Mouse (Mus musculus) embryonic facial prominence, embryonic 11.5 days (tissue): ENCODE results near the gene Syt3. TPM values are rescaled to one million over a fixed set of nuclear protein-coding genes. Genes with fewer than 3 reads are reported as not detected.

Source experiments
- ATAC-seq: fragments of 200-750 bp; cut with Nextera tagmentation; replicated peaks from 2 replicates; pipeline ENCODE4 v1.8.0; 2017; ENCODE audit warnings: low read depth; ENCODE audit not compliant: insufficient number of reproducible peaks, low FRiP score, low TSS enrichment
- DNase-seq: peaks from one replicate; pipeline ENCODE4 v3.0.0-alpha.2; 2015; ENCODE audit warnings: low spot score
- H3K27ac ChIP-seq: fragments of 300-500 bp; sonication (generic); replicated peaks from 2 replicates; pipeline ENCODE4 v1.5.1; 2014; ENCODE audit warnings: mild to moderate bottlenecking, low read depth, low read length, control low read depth
- H3K27me3 ChIP-seq: fragments of 300-500 bp; sonication (generic); 2 replicates; pipeline ENCODE4 v1.6.1; 2014; ENCODE audit warnings: mild to moderate bottlenecking, low read length, moderate library complexity, mixed read lengths; ENCODE audit not compliant: control insufficient read depth, insufficient read depth
- H3K36me3 ChIP-seq: fragments of 300-500 bp; sonication (generic); replicated peaks from 2 replicates; pipeline ENCODE4 v1.6.1; 2014; ENCODE audit warnings: low read depth, mild to moderate bottlenecking, low read length, moderate library complexity, mixed read lengths; ENCODE audit not compliant: control insufficient read depth, insufficient read depth
- H3K4me1 ChIP-seq: fragments of 300-500 bp; sonication (generic); 2 replicates; pipeline ENCODE4 v1.6.1; 2014; ENCODE audit warnings: low read length, mixed read lengths; ENCODE audit not compliant: control insufficient read depth, insufficient read depth
- H3K4me2 ChIP-seq: fragments of 300-500 bp; sonication (generic); 2 replicates; pipeline ENCODE4 v1.6.1; 2014; ENCODE audit warnings: low read depth, mild to moderate bottlenecking, control low read depth, low read length, moderate library complexity
- H3K4me3 ChIP-seq: fragments of 300-500 bp; sonication (generic); 2 replicates; pipeline ENCODE4 v1.5.1; 2014; ENCODE audit warnings: low read depth, low read length, control low read depth
- H3K9ac ChIP-seq: fragments of 300-500 bp; sonication (generic); replicated peaks from 2 replicates; pipeline ENCODE4 v1.6.1; 2014; ENCODE audit warnings: mild to moderate bottlenecking, control low read depth, low read length
- H3K9me3 ChIP-seq: fragments of 300-500 bp; sonication (generic); replicated peaks from 2 replicates; pipeline ENCODE4 v1.6.1; 2016; ENCODE audit warnings: mild to moderate bottlenecking, low read length, inconsistent platforms, mixed read lengths; ENCODE audit not compliant: control insufficient read depth
- WGBS: fragments of 180-500 bp; shearing (Covaris S2); extraction: QIAGEN DNeasy Blood & Tissue Kit; methylation state at CpG from one replicate; pipeline ENCODE4 v1.1.7; 2014; 5-methylcytosine and 5-hydroxymethylcytosine counted together
- polyA plus RNA-seq: library from polyadenylated mRNA; unstranded; fragments of >200 nt; fragmentation: Nextera tagmentation; extraction: Ambion mirVana; gene quantifications from 2 replicates; pipeline ENCODE4 v1.2.1, GENCODE M21; 2014

Syt3 gene
- polyA plus RNA-seq, 1 experiment from 2014 or later: 1.4 TPM

DNA sequence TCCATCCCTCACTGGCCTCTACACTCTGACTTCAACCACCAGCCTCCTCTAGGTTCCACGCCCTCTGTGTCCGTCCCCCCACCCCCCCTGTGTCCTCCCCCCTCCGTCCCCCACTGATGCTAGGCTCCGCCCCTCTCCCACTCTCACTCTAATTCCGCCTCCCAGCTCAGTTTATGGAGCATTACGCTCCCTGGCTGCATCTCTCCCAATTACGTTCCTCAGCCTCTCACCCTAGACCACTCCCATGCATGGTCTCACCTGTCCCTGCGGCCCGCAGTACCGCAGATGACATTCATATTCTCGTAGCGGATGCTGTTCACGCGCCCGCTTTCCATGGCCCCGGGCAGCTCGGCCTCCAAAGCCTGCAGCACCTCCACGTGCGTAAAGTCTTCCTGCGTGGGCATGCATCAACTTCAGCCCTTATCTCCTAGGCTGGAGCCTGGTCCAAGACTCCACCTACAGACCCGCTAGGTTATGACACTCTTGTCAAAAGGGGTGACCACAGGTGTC is 23.1 kb upstream of the Syt3 start:
- Histone ChIP-seq H3K27ac (no peak overlapping the region), H3K36me3 (no peaks in the 10 kb centered on the region), H3K9ac (peak overlapping the region; percentile 32; the same call in 1 of the 2 replicates), H3K4me3 (peak overlapping the region; percentile 39; the same call in 1 of the 2 replicates), H3K27me3 (peaks cover 43% of the 10 kb centered on the region), H3K4me1 (peaks cover 6% of the 10 kb centered on the region; the same call in 1 of the 2 replicates), H3K9me3 (no peaks in the 10 kb centered on the region), H3K4me2 (peak overlapping the region; percentile 76)
- ATAC-seq (peak; percentile 1; the same call in 1 of the 2 replicates), DNase-seq (no peak)
- WGBS: 10% methylated on average over 21 of the region's 21 CpGs

DNA sequence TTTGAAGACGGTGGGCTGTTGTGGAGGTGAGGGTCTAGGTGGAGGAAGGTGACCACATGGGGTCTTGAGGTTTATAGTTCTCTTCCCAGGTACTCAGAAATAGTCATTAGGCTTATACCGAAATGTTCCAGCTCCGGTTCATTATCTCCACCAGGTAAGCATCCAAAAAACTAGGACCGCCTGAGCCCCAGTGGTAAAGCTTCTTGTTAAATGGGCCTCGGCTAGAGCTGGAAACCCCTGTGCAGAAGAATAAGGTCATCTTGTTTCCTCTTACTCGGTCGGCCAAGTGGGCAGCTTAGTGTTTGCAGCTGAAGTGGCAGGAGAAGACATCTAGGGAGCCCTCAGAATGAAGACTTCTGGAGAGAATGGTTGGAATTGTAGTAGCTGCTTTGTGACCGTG is 11.2 kb upstream of the Syt3 start:
- 91% methylated on average over 8 of the region's 8 CpGs for WGBS
- H3K4me3 ChIP-seq: no peak overlapping the region
- H3K9me3 ChIP-seq: no peaks in the 10 kb centered on the region
- DNase-seq: no peak
- H3K27me3 ChIP-seq: no peaks in the 10 kb centered on the region
- H3K4me2 ChIP-seq: no peak overlapping the region
- H3K27ac ChIP-seq: no peak overlapping the region
- H3K4me1 ChIP-seq: no peaks in the 10 kb centered on the region
- no peak overlapping the region for H3K9ac ChIP-seq
- no peak for ATAC-seq
- H3K36me3 ChIP-seq: no peaks in the 10 kb centered on the region

DNA sequence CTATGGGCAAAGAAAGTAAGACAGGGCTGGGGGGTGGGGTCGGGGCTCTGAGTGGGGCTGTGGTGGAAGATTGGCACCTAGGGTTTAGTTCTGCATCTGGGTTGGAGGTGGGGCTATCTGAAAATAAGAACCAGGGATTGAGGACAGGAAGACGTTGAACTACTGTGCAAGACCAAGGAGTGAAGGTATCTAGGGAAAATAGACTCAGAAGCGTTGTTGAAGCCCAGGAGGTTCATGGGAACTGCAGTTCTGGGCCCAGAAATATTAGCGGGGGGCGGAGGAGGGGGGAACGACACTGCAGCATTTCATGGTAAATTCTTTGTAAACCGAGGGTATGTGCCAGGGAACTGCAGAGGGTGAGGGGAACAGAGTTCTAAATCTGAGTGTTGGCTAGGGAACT is 10.4 kb upstream of the Syt3 start:
- Histone ChIP-seq H3K27ac (no peak overlapping the region), H3K4me1 (no peaks in the 10 kb centered on the region), H3K9me3 (no peaks in the 10 kb centered on the region), H3K4me2 (peak overlapping the region; percentile 84), H3K4me3 (peak overlapping the region; percentile 29), H3K36me3 (no peaks in the 10 kb centered on the region), H3K9ac (peak overlapping the region; percentile 26; the same call in 1 of the 2 replicates), H3K27me3 (no peaks in the 10 kb centered on the region)
- no peak for DNase-seq
- WGBS: 10% methylated on average over 7 of the region's 7 CpGs
- no peak; the same call in 1 of the 2 replicates for ATAC-seq

DNA sequence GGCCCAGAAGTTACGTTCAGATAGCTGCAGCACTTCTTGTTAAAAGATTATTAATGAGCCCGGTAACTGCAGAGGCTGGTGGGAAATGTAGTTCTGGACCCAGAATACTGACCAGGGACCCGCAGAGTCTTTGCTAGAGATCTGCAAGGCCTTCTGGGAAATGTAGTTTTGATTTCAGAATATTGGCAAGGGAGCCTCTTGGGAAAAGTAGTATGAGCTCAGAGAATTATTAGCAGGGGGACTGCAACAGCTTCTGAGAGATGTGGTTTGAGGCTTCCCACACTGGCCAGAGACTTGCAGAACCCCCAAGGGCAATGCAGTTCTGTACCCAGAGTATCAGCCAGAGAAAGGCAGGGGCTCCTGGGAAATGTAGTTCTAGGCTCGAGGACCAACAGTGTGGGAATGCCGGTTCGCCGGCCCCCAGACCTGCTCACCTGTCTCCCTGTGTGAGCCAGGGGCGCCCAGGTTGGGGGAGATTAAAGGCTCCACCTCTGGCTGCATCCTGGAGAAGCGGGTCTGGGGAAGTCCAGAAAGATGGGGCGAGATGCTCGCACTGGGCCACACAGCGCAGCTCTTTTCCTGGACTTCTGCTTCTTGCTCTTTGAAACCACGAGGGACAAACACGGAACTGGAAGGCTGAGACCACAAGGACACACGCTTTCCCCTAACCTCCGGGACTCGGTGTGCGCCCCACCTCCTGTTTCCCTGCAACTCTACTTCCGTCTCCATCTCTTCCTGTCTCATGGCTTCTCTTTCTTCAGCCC is 9.8 kb upstream of the Syt3 start:
- Histone ChIP-seq H3K4me3 (peak overlapping the region; percentile 56), H3K9ac (peak overlapping the region; percentile 65), H3K4me2 (peak overlapping the region; percentile 84), H3K36me3 (no peaks in the 10 kb centered on the region), H3K4me1 (no peaks in the 10 kb centered on the region), H3K9me3 (no peaks in the 10 kb centered on the region), H3K27me3 (no peaks in the 10 kb centered on the region), H3K27ac (0 out of 2 replicates have a peak overlapping the region, but pooled peaks have one; percentile 13)
- DNase-seq (peak; percentile 94), ATAC-seq (peak; percentile 84)
- WGBS: under 1% methylated on average over 19 of the region's 19 CpGs

DNA sequence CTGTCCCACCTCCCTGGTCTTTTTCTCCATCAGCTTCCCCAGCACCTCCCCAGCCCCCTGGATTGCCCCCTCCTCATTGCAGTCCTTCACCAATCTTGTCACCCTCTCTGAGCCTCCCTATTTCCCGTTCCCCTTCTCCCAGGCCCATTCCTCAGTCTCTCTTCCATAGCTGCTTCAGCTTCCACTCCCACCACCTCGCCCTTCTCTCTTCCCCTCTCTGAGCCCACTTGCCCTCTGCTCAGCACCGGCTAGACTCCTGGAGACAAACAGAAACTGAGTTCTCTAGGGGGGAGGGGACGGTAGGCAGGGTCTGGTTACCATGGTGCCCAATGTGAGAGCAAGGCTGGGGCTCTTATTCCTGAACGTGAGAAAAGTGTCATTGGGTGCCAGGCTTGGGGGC is 9.1 kb upstream of the Syt3 start:
- Histone ChIP-seq H3K27me3 (no peaks in the 10 kb centered on the region), H3K4me1 (no peaks in the 10 kb centered on the region), H3K9ac (peak overlapping the region; percentile 65), H3K9me3 (no peaks in the 10 kb centered on the region), H3K27ac (0 out of 2 replicates have a peak overlapping the region, but pooled peaks have one; percentile 13), H3K4me2 (peak overlapping the region; percentile 84), H3K36me3 (no peaks in the 10 kb centered on the region), H3K4me3 (peak overlapping the region; percentile 56)
- peak; percentile 36 for ATAC-seq
- under 1% methylated on average over 5 of the region's 5 CpGs for WGBS
- DNase-seq: peak; percentile 52

DNA sequence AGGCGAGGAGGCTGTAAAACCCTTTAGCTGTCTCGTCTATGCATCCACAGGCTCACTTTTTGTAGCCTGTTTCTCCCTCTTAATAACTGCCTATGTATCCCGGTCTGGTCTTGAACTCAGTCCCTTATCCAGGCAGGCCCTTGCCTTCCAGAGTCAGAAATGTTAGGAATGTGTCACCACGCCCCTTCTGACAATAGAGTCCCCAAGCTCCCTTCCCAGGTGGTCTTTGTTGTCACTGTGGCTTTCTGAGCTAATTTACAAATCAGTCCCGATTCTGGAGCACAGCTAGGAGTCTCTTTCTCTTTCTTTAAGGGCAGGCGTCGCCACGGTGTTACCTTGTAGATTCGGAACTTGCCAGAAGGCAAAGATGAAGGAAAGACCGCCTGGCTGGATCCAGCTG is 8.7 kb upstream of the Syt3 start:
- H3K4me3 ChIP-seq: peak overlapping the region; percentile 56
- 5% methylated on average over 10 of the region's 10 CpGs for WGBS
- H3K4me2 ChIP-seq: peak overlapping the region; percentile 84
- peak; percentile 10 for DNase-seq
- no peaks in the 10 kb centered on the region for H3K27me3 ChIP-seq
- H3K36me3 ChIP-seq: no peaks in the 10 kb centered on the region
- H3K9me3 ChIP-seq: no peaks in the 10 kb centered on the region
- no peak overlapping the region; the same call in 1 of the 2 replicates for H3K9ac ChIP-seq
- H3K27ac ChIP-seq: no peak overlapping the region
- no peak for ATAC-seq
- no peaks in the 10 kb centered on the region for H3K4me1 ChIP-seq

DNA sequence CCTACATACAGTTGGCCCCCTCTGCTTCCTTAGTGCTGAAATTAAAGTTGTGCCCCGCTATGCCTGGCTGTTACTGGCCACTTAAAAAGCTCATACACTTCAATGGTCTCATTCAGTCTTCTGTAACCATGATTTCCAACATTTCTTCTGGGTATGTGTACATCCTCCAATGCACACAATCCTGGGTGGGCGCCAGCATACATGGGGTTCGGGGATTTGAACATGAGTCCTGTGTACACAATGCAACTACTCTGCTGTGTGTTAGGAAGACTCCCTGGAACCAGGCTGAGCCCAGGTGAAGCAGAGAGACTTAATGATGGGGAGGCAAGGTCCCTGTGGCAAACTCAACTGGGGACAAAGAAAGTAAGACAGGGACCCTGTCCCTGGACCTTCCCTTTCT is 8.1 kb upstream of the Syt3 start:
- H3K36me3 ChIP-seq: no peaks in the 10 kb centered on the region
- H3K4me2 ChIP-seq: no peak overlapping the region
- DNase-seq: no peak
- H3K9me3 ChIP-seq: no peaks in the 10 kb centered on the region
- H3K27me3 ChIP-seq: no peaks in the 10 kb centered on the region
- H3K9ac ChIP-seq: no peak overlapping the region
- no peak overlapping the region for H3K4me3 ChIP-seq
- H3K4me1 ChIP-seq: no peaks in the 10 kb centered on the region
- 53% methylated on average over 3 of the region's 3 CpGs for WGBS
- H3K27ac ChIP-seq: no peak overlapping the region
- no peak for ATAC-seq

DNA sequence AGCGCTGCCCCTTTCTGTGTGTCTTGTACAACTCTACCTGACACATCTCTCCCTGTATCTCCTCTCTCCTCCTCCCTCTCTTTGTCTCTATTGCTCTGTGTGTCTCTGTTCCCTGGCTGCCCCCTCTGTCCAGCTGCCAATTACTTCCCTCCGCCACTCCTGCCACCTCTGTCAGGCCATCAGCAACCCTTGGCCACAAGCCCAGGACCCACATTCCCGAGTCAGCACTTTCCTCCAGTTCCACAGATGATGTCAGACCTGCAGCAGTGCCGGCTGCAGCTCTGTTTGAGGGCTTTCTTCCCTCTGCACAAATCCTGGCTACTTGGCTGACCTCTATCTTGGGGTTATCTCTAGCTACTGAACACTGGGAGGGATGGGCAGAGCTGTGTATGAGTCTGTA is 5.6 kb upstream of the Syt3 start:
- Histone ChIP-seq H3K9me3 (no peaks in the 10 kb centered on the region), H3K4me3 (no peak overlapping the region), H3K4me2 (no peak overlapping the region), H3K9ac (no peak overlapping the region), H3K27me3 (no peaks in the 10 kb centered on the region), H3K4me1 (no peaks in the 10 kb centered on the region), H3K27ac (no peak overlapping the region), H3K36me3 (no peaks in the 10 kb centered on the region)
- WGBS: 65% methylated on average over 4 of the region's 4 CpGs
- DNase-seq: no peak
- no peak for ATAC-seq
